8 mouse cellular contexts compared by ENCODE assay signal in genomic region chr8:107403038-107403781, GRCm38 (mm10). TPM values are rescaled to one million over a fixed set of nuclear protein-coding genes. Genes with fewer than 3 reads are reported as not detected.
DNase-seq lines count a peak whose midpoint lies in the region; ATAC-seq and TF ChIP-seq lines count a peak whose summit lies in the region.

Gene Nqo1, minus strand, starts transcription at chr8:107403206.

- peak within 1 kb of the TSS; percentile 62 for H3K4me2 ChIP-seq in hindbrain, postnatal 0 days (ENCODE audit: low read depth, low read length)

- 11% methylated on average over 22 of the region's 22 CpGs for WGBS in hindbrain, postnatal 0 days

- H3K9me3 ChIP-seq in hindbrain, postnatal 0 days (ENCODE audit: low read length), result no peaks in the 10 kb centered on the region

- no peak for TF ChIP-seq CTCF in cortical plate, adult 2 months (IDR thresholded peaks at IDR 0.05; ENCODE audit: extremely low read depth, insufficient read depth, low read length)
- TF ChIP-seq CTCF in hindbrain, postnatal 0 days (IDR thresholded peaks at IDR 0.05; ENCODE audit: low read depth), result no peak

- H3K4me1 ChIP-seq in cortical plate, adult 2 months (ENCODE audit: control insufficient read depth, insufficient read depth, low read length), result peaks cover 5% of the 10 kb centered on the region; the same call in 1 of the 2 replicates
- H3K4me1 ChIP-seq in hindbrain, postnatal 0 days (ENCODE audit: insufficient read depth, low read length), result 0 out of 2 replicates have a peak, but pooled peaks cover 4% of the 10 kb centered on the region

- no peaks in the 10 kb centered on the region for H3K36me3 ChIP-seq in hindbrain, postnatal 0 days (ENCODE audit: insufficient read depth, low read length)

- peak within 1 kb of the TSS; percentile 33; the same call in 1 of the 2 replicates for H3K9ac ChIP-seq in hindbrain, postnatal 0 days (replicated peaks; ENCODE audit: low read length)

- no peak within 1 kb of the TSS for H3K27ac ChIP-seq in cortical plate, adult 2 months (ENCODE audit: insufficient read depth, low read length)
- H3K27ac ChIP-seq in hindbrain, postnatal 0 days, result peak within 1 kb of the TSS; percentile 76

- TF ChIP-seq POLR2A in cortical plate, adult 2 months (IDR thresholded peaks at IDR 0.05; ENCODE audit: extremely low read depth, insufficient read depth, low read length), result peak; percentile 45; the same call in 1 of the 2 replicates

- peak within 1 kb of the TSS; percentile 22 for H3K4me3 ChIP-seq in cortical plate, adult 2 months (ENCODE audit: insufficient read depth, low read length)
- H3K4me3 ChIP-seq in hindbrain, postnatal 0 days (ENCODE audit: low read length), result peak within 1 kb of the TSS; percentile 37

- peak; percentile 97 for DNase-seq in adipocyte (ENCODE audit: low spot score)
- DNase-seq in gastrocnemius, adult 8-10 months (ENCODE audit: low spot score in 2 of 2), result peak; percentile 59 to 79
- DNase-seq in hindbrain, postnatal 0 days (ENCODE audit: low spot score), result peak; percentile 89
- peak; percentile 50 to 53 for DNase-seq in left cerebral cortex, adult 18-20 months (ENCODE audit: low spot score in 2 of 2)
- peak; percentile 80 to 91 for DNase-seq in lung, postnatal 4 days
- DNase-seq in retina, postnatal 7 days (ENCODE audit: low read depth, low spot score), result peak; percentile 36
- DNase-seq in urinary bladder, adult 18-20 months (ENCODE audit: low spot score in 2 of 2), result peak; percentile 64 to 76

- ATAC-seq in hindbrain, postnatal 0 days, result peak; percentile 98

- H3K27me3 ChIP-seq in hindbrain, postnatal 0 days (ENCODE audit: insufficient read depth, low read length), result no peaks in the 10 kb centered on the region

RNA-seq across cellular contexts. Expression of gene Nqo1, which starts in this region (rescaled TPM):
- polyA plus RNA-seq in cortical plate, adult 2 months (2012; rRNA removed), result 4.8 TPM in 2 replicates
- total RNA-seq in gastrocnemius, adult 8-10 months (2022), result 10 to 100 TPM; 26.7 to 45.4 (median 34.9) TPM
- 13.2 and 14.1 TPM in 2 replicates for total RNA-seq in hindbrain, postnatal 0 days (2014; rRNA removed)
- 22.1 and 23.7 TPM in 2 replicates for polyA plus RNA-seq in hindbrain, postnatal 0 days (2015; fragmentation: Nextera tagmentation; extraction: Ambion mirVana)
- 1 to 10 TPM; 5.3 to 5.6 TPM for total RNA-seq in left cerebral cortex, adult 18-20 months (2021)

Comparison
In these comparisons a context has a peak if more than half of its experiments do, and no peak if none do; other contexts are left out.
1. DNase-seq: peak in every context shown above with its lines; median percentile 97 in adipocyte; 89 in hindbrain, postnatal 0 days; 86 in lung, postnatal 4 days; 70 in urinary bladder, adult 18-20 months; 69 in gastrocnemius, adult 8-10 months; 52 in left cerebral cortex, adult 18-20 months; 36 in retina, postnatal 7 days.